Mouse (Mus musculus): Measurements from ENCODE around the gene Tmem95. TPM values are rescaled to one million over a fixed set of nuclear protein-coding genes. Genes with fewer than 3 reads are reported as not detected.

Gene Tmem95
- total and polyA plus RNA-seq, 3 experiments, result not detected

DNA sequence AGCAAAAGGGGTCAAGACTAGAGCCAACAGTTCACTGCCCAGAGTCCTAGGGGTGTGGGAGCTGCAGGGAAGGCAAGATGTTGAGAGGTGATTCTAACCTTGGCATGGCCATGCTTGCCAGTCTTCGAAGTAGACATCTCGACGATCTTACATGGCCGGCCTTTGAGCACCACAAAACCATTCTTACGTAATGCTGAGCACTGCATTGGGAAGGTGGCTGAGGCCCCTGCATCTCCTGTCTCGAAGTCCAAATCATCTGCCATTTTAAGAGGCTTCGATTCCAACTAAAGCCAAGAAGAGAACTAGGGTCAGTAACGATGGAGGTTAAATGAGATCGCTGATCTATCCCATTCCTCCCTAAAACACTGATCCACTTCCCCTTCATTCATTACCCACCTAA lies 41.2 kb upstream of the Tmem95 start:
- TF ChIP-seq NELFE (IDR thresholded peaks at IDR 0.05; ENCODE audit: low read depth, low read length) (no peak), NRF1 (IDR thresholded peaks at IDR 0.05; ENCODE audit: low read depth, low read length) (no peak), USF1 (IDR thresholded peaks at IDR 0.05; ENCODE audit: low read depth, low read length) (no peak), ELF1 (IDR thresholded peaks at IDR 0.05; ENCODE audit: low read depth, low read length) (no peak), JUND (conservative IDR thresholded peaks at IDR 0.05; ENCODE audit: low read depth, low read length) (no peak), POLR2A (IDR thresholded peaks at IDR 0.05; ENCODE audit: low read depth, low read length) (no peak; the same call in 1 of the 2 replicates), GABPA (IDR thresholded peaks at IDR 0.05; ENCODE audit: insufficient replicate concordance, low read depth, low read length) (no peak)
- peaks cover 17 to 62% of the 10 kb centered on the region in 2 experiments for H3K4me1 ChIP-seq (ENCODE audit: control insufficient read depth in 1 of 2, insufficient read depth in 2 of 2)
- peaks cover 42 to 54% of the 10 kb centered on the region in 2 experiments for H3K36me3 ChIP-seq (replicated peaks in 1 of 2; ENCODE audit: control insufficient read depth in 1 of 2, insufficient read depth in 1 of 2, low read length in 1 of 2)

DNA sequence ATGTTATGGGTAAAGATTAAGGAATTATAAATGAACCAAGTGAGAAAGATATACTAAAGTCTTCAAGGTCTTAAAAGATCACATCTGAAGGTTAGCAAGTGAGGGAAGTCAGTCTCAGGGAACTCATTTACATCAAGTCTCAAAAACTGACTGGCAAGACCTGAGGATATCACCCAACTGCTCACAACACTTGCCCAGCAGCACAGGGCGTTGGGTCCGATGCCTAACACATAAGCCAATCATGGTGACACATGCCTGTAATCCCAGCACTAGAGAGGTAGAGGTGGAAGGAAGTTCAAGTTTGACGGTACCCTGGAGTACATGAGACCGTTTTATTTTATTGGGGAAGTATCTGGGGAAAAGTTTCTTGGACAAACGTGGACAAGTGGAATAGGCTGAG lies 40.3 kb upstream of the Tmem95 start:
- peaks cover 51% of the 10 kb centered on the region for H3K79me2 ChIP-seq (replicated peaks; ENCODE audit: control insufficient read depth, extremely low read depth, insufficient read depth, poor library complexity, severe bottlenecking)
- H3K4me1 ChIP-seq (ENCODE audit: control insufficient read depth in 1 of 2, insufficient read depth in 2 of 2), result peaks cover 19 to 60% of the 10 kb centered on the region in 2 experiments
- H3K36me3 ChIP-seq (replicated peaks in 1 of 2; ENCODE audit: control insufficient read depth in 1 of 2, insufficient read depth in 1 of 2, low read length in 1 of 2), result peaks cover 45 to 57% of the 10 kb centered on the region in 2 experiments
- no peak overlapping the region; the same call in 1 of the 2 replicates for H3K4me2 ChIP-seq (ENCODE audit: insufficient read depth, low read depth, poor library complexity, severe bottlenecking)
- H3K9me3 ChIP-seq (replicated peaks; ENCODE audit: low read length), result no peaks in the 10 kb centered on the region
- dilution Hi-C loops (cut with MboI; ENCODE audit: extremely low pct_ligation_motif_present, extremely low pct_unique_long_range_greater_than_20kb, low sequenced_read_pairs), result no loop called here
- no peak overlapping the region for H3K27ac ChIP-seq (ENCODE audit: insufficient read depth, low read depth)
- in situ Hi-C loops (cut with MboI; ENCODE audit: low pct_ligation_motif_present, low pct_unique_long_range_greater_than_20kb, low sequenced_read_pairs), result loop anchor here (5.0 kb wide), 1 partner anchor 36 kb away; the partner anchor contains the start of gene Kctd11
- no peak for DNase-seq (ENCODE audit: extremely low read depth)
- H3K27me3 ChIP-seq (replicated peaks), result no peaks in the 10 kb centered on the region
- TF ChIP-seq GABPA (IDR thresholded peaks at IDR 0.05; ENCODE audit: insufficient replicate concordance, low read depth, low read length), result no peak
- 0 out of 2 replicates have a peak, but pooled peaks have one; percentile 27 for TF ChIP-seq POLR2AphosphoS2 (IDR thresholded peaks at IDR 0.05; ENCODE audit: low read depth, low read length)
- no peak for TF ChIP-seq CHD1 (IDR thresholded peaks at IDR 0.05; ENCODE audit: low read depth, low read length)
- TF ChIP-seq TBP (conservative IDR thresholded peaks at IDR 0.05; ENCODE audit: low read depth, low read length), result no peak
- 0 out of 2 replicates have a peak, but pooled peaks have one; percentile 49 for TF ChIP-seq ZMIZ1 (IDR thresholded peaks at IDR 0.05; ENCODE audit: low read depth, low read length)
- H3K9ac ChIP-seq (ENCODE audit: insufficient read depth, low read depth), result no peak overlapping the region
- peak overlapping the region in 1 of 3 experiments; percentile 8 for H3K4me3 ChIP-seq (replicated peaks in 1 of 3; ENCODE audit: low read depth in 2 of 3, low read length in 2 of 3, poor library complexity in 1 of 3)

More for the DNA sequence above, 41.2 kb upstream of the Tmem95 start:
- Histone ChIP-seq H3K9me3 (replicated peaks; ENCODE audit: low read length) (no peaks in the 10 kb centered on the region), H3K4me3 (replicated peaks in 1 of 3; ENCODE audit: low read depth in 2 of 3, low read length in 2 of 3, poor library complexity in 1 of 3) (peak overlapping the region; percentile 90 to 99 (median 95)), H3K9ac (ENCODE audit: insufficient read depth, low read depth) (peak overlapping the region; percentile 53), H3K79me2 (replicated peaks; ENCODE audit: control insufficient read depth, extremely low read depth, insufficient read depth, poor library complexity, severe bottlenecking) (peaks cover 51% of the 10 kb centered on the region), H3K27ac (ENCODE audit: insufficient read depth, low read depth) (peak overlapping the region; percentile 17; the same call in 1 of the 2 replicates), H3K4me2 (ENCODE audit: insufficient read depth, low read depth, poor library complexity, severe bottlenecking) (peak overlapping the region; percentile 67), H3K27me3 (replicated peaks) (no peaks in the 10 kb centered on the region)
- DNase-seq (ENCODE audit: extremely low read depth), result no peak
- dilution Hi-C loops (cut with MboI; ENCODE audit: extremely low pct_ligation_motif_present, extremely low pct_unique_long_range_greater_than_20kb, low sequenced_read_pairs) (no loop called here), in situ Hi-C loops (cut with MboI; ENCODE audit: low pct_ligation_motif_present, low pct_unique_long_range_greater_than_20kb, low sequenced_read_pairs) (loop anchor here (5.0 kb wide), 1 partner anchor 37 kb away; the partner anchor contains the start of gene Kctd11)

DNA sequence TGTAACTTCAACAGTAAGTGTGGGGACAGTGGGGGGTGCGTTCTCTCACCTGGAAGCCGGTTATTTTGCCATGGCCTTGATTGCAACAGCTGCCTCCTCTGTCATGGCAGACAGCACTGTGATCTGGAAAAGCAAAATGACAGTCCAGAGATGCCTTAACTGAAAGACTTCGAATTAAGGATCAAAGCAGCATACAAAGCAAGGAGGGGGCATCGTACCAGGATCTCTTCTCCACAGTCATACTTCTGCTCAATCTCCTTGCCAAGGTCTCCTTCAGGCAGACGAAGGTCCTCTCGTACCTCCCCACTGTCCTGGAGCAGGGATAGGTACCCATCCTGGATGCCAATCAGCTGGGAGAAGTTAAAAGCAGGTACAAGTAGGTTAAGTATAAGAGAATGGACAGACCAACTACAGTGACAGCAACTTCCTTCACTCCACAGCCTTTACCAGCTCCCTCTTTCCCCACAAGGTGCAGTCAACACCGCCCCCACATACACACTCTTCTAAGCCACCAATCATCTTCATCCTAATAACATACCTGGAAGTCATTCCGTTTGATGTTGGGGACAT lies 39.6 kb upstream of the Tmem95 start:
- TF ChIP-seq SMC3 (IDR thresholded peaks at IDR 0.05; ENCODE audit: low read depth, low read length) (no peak), JUN (IDR thresholded peaks at IDR 0.05; ENCODE audit: insufficient read depth, low read depth, low read length) (no peak), POLR2A (IDR thresholded peaks at IDR 0.05; ENCODE audit: low read depth, low read length) (peak; percentile 53), CTCF (conservative IDR thresholded peaks at IDR 0.05 in 1 of 2, IDR thresholded peaks at IDR 0.05 in 1 of 2; ENCODE audit: low read depth in 2 of 2, low read length in 2 of 2) (no peak), MEF2A (IDR thresholded peaks at IDR 0.05; ENCODE audit: borderline replicate concordance, low read depth, low read length) (no peak), HCFC1 (IDR thresholded peaks at IDR 0.05; ENCODE audit: low read depth, low read length) (no peak), JUND (conservative IDR thresholded peaks at IDR 0.05; ENCODE audit: low read depth, low read length) (no peak), ZMIZ1 (IDR thresholded peaks at IDR 0.05; ENCODE audit: low read depth, low read length) (no peak)
- Histone ChIP-seq H3K79me2 (replicated peaks; ENCODE audit: control insufficient read depth, extremely low read depth, insufficient read depth, poor library complexity, severe bottlenecking) (peaks cover 51% of the 10 kb centered on the region), H3K4me1 (ENCODE audit: control insufficient read depth in 1 of 2, insufficient read depth in 2 of 2) (peaks cover 21 to 60% of the 10 kb centered on the region in 2 experiments), H3K9me3 (replicated peaks; ENCODE audit: low read length) (no peaks in the 10 kb centered on the region), H3K9ac (ENCODE audit: insufficient read depth, low read depth) (no peak overlapping the region), H3K4me2 (ENCODE audit: insufficient read depth, low read depth, poor library complexity, severe bottlenecking) (no peak overlapping the region), H3K36me3 (replicated peaks in 1 of 2; ENCODE audit: control insufficient read depth in 1 of 2, insufficient read depth in 1 of 2, low read length in 1 of 2) (peaks cover 51 to 63% of the 10 kb centered on the region in 2 experiments), H3K4me3 (replicated peaks in 1 of 3; ENCODE audit: low read depth in 2 of 3, low read length in 2 of 3, poor library complexity in 1 of 3) (no peak overlapping the region), H3K27ac (ENCODE audit: insufficient read depth, low read depth) (no peak overlapping the region), H3K27me3 (replicated peaks) (no peaks in the 10 kb centered on the region)
- dilution Hi-C loops (cut with MboI; ENCODE audit: extremely low pct_ligation_motif_present, extremely low pct_unique_long_range_greater_than_20kb, low sequenced_read_pairs) (no loop called here), in situ Hi-C loops (cut with MboI; ENCODE audit: low pct_ligation_motif_present, low pct_unique_long_range_greater_than_20kb, low sequenced_read_pairs) (loop anchor here (5.0 kb wide), 1 partner anchor 35 kb away; the partner anchor contains the start of gene Kctd11)
- DNase-seq (ENCODE audit: extremely low read depth), result no peak

All from CH12.LX (cell line).